Mouse (Mus musculus) forebrain, embryonic 11.5 days (tissue): ENCODE data around the gene Ankrd44. TPM values are rescaled to one million over a fixed set of nuclear protein-coding genes. Genes with fewer than 3 reads are reported as not detected.
A peak's percentile ranks its signal among the peaks of the same experiment; 100 is the strongest.

Source experiments
- ATAC-seq: fragments of 200-750 bp; cut with Nextera tagmentation; replicated peaks from 2 replicates; pipeline ENCODE4 v1.8.0; 2017; ENCODE audit warnings: moderate TSS enrichment; ENCODE audit not compliant: low FRiP score
- DNase-seq: peaks from one replicate; pipeline ENCODE4 v3.0.0-alpha.2; 2017; ENCODE audit warnings: low spot score
- H3K27ac ChIP-seq: fragments of 300-500 bp; sonication (generic); 2 replicates; pipeline ENCODE4 v1.5.1; 2014; ENCODE audit warnings: low read depth, low read length
- H3K27me3 ChIP-seq: fragments of 300-500 bp; sonication (generic); 2 replicates; pipeline ENCODE4 v1.6.1; 2014; ENCODE audit warnings: mild to moderate bottlenecking, low read length, mixed read lengths; ENCODE audit not compliant: control insufficient read depth, insufficient read depth
- H3K36me3 ChIP-seq: fragments of 300-500 bp; sonication (generic); 2 replicates; pipeline ENCODE4 v1.6.1; 2014; ENCODE audit warnings: mild to moderate bottlenecking, low read length, moderate library complexity, mixed read lengths; ENCODE audit not compliant: control insufficient read depth, insufficient read depth
- H3K4me1 ChIP-seq: fragments of 300-500 bp; sonication (generic); replicated peaks from 2 replicates; pipeline ENCODE4 v1.6.1; 2014; ENCODE audit warnings: low read length, mixed read lengths; ENCODE audit not compliant: control insufficient read depth, insufficient read depth
- H3K4me2 ChIP-seq: fragments of 300-500 bp; sonication (generic); 2 replicates; pipeline ENCODE4 v1.6.1; 2014; ENCODE audit warnings: low read depth, mild to moderate bottlenecking, low read length, moderate library complexity, mixed read lengths; ENCODE audit not compliant: severe bottlenecking
- H3K4me3 ChIP-seq: fragments of 300-500 bp; sonication (generic); 2 replicates; pipeline ENCODE4 v1.5.1; 2014; ENCODE audit warnings: low read depth, low read length
- H3K9ac ChIP-seq: fragments of 300-500 bp; sonication (generic); 2 replicates; pipeline ENCODE4 v1.6.1; 2014; ENCODE audit warnings: low read length
- H3K9me3 ChIP-seq: fragments of 300-500 bp; sonication (generic); 2 replicates; pipeline ENCODE4 v1.6.1; 2016; ENCODE audit warnings: low read length, mixed read lengths; ENCODE audit not compliant: control insufficient read depth
- WGBS: fragments of 180-500 bp; shearing (Covaris S2); extraction: QIAGEN DNeasy Blood & Tissue Kit; methylation state at CpG from one replicate; pipeline ENCODE4 v1.1.7; 2014; 5-methylcytosine and 5-hydroxymethylcytosine counted together
- polyA plus RNA-seq: library from polyadenylated mRNA; unstranded; fragments of >200 nt; fragmentation: Nextera tagmentation; extraction: Ambion mirVana; gene quantifications from 2 replicates; pipeline ENCODE4 v1.2.1, GENCODE M21; 2014

Gene Ankrd44
- polyA plus RNA-seq, 1 experiment from 2014 or later: 19.3 TPM

DNA sequence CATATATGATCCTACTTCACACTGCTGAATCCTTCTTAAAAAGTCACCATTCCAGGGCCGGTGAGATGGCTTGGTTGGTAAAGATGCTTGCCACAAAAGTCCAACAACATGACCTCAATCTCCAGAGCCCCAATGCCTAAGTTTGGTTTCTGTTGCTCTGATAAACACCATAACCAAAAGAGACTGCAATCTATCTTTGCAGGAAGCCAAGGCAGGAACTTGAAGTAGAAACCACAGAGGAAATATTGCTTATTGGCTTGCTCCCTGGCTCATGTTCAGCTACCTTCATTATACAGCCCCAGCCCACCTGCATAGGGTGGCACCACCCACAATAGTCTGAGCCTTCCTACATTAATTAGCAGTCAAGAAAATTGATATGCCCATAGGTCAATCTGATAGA is 54.9 kb downstream of the Ankrd44 start:
- Histone ChIP-seq H3K4me1 (0 out of 2 replicates have a peak, but pooled peaks cover 5% of the 10 kb centered on the region), H3K27me3 (no peaks in the 10 kb centered on the region), H3K27ac (no peak overlapping the region), H3K9ac (no peak overlapping the region), H3K4me2 (no peak overlapping the region), H3K4me3 (no peak overlapping the region), H3K9me3 (no peaks in the 10 kb centered on the region), H3K36me3 (no peaks in the 10 kb centered on the region)
- no peak for ATAC-seq
- WGBS: 95% methylated on average over 1 of the region's 1 CpGs
- no peak for DNase-seq

DNA sequence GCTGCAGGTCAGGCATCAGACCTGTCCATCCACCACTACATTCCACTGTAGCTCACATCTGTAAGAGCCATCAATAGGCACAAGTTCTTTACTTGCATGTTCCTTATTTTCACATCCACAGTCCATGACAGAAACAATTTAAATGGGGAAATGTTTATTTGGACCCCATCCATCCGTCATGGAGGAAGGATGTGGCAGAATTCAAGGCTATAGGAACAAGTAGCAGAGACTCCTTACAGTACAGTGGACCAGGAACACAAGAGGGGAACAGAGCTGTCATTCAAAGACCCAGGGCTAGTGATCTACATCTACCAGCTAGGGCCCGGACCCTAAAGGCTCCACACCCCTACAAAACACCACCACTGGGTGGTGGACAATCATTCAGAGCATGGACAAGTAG is 55.6 kb downstream of the Ankrd44 start:
- Histone ChIP-seq H3K27me3 (no peaks in the 10 kb centered on the region), H3K4me2 (no peak overlapping the region), H3K4me3 (no peak overlapping the region), H3K4me1 (0 out of 2 replicates have a peak, but pooled peaks cover 5% of the 10 kb centered on the region), H3K9ac (no peak overlapping the region), H3K36me3 (no peaks in the 10 kb centered on the region), H3K27ac (no peak overlapping the region), H3K9me3 (no peaks in the 10 kb centered on the region)
- no peak for DNase-seq
- ATAC-seq: no peak
- WGBS: 84% methylated on average over 2 of the region's 2 CpGs

DNA sequence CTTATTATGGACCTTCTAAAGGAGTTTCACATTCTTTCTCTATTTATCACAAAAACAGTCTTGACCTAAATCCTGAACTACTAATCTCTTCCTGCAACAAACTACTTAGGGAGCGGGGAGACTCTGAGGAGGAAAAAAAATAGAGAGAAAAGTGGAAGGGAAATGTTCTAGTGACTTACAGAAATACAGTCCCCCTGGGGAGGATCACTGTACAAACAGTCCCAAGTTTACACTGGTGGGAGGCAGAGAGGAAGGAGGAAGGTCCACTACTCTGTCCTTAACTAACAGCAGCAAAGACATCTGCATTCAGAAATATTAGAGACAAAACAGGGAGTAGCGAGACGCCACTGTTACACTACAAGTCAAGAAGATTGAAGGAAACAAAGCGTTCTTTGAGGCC is 59.0 kb downstream of the Ankrd44 start:
- WGBS: 57% methylated on average over 4 of the region's 4 CpGs
- no peak for ATAC-seq
- Histone ChIP-seq H3K9me3 (no peaks in the 10 kb centered on the region), H3K36me3 (no peaks in the 10 kb centered on the region), H3K27me3 (no peaks in the 10 kb centered on the region), H3K9ac (no peak overlapping the region), H3K4me1 (0 out of 2 replicates have a peak, but pooled peaks cover 5% of the 10 kb centered on the region), H3K27ac (no peak overlapping the region), H3K4me3 (no peak overlapping the region), H3K4me2 (no peak overlapping the region)
- DNase-seq: no peak

GRCm38 (mm10) chr1:54866131-54866530 is 60.1 kb downstream of the Ankrd44 start:
- Histone ChIP-seq H3K9me3 (no peaks in the 10 kb centered on the region), H3K4me3 (no peak overlapping the region), H3K27ac (no peak overlapping the region), H3K4me1 (0 out of 2 replicates have a peak, but pooled peaks cover 5% of the 10 kb centered on the region), H3K36me3 (no peaks in the 10 kb centered on the region), H3K9ac (no peak overlapping the region), H3K27me3 (no peaks in the 10 kb centered on the region), H3K4me2 (no peak overlapping the region)
- DNase-seq (no peak), ATAC-seq (no peak)
- WGBS: 88% methylated on average over 3 of the region's 3 CpGs

- no peak overlapping the region for H3K27ac ChIP-seq
- no peak overlapping the region for H3K9ac ChIP-seq
- ATAC-seq (no peak), DNase-seq (no peak)
- H3K4me2 ChIP-seq: no peak overlapping the region
- H3K27me3 ChIP-seq: no peaks in the 10 kb centered on the region
- H3K36me3 ChIP-seq: no peaks in the 10 kb centered on the region
- 87% methylated on average over 7 of the region's 7 CpGs for WGBS
- H3K4me3 ChIP-seq: no peak overlapping the region
- no peaks in the 10 kb centered on the region for H3K9me3 ChIP-seq
- H3K4me1 ChIP-seq: 0 out of 2 replicates have a peak, but pooled peaks cover 5% of the 10 kb centered on the region
Measured at GRCm38 (mm10) chr1:54864928-54865652, 61.1 kb downstream of the Ankrd44 start.

DNA sequence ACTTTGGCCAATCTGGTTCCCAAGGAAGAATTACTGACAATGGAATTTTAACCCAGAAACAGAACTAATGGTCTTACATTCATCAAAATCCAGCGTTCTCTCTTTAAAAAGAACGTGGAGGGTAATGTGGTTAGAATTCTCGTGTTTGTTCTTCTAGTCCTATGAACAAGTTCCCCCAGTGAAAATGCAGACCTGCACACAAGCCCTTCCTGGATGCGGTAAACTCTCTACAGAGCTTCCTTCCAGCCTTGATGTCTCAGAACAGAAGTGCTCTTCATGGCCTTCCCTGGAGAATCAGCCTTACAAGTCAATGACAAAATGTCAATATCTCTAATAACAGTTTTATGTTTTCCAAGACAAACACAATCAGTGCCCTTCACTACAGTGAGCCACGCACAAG is 65.8 kb downstream of the Ankrd44 start:
- DNase-seq (peak; percentile 10), ATAC-seq (no peak)
- Histone ChIP-seq H3K9ac (no peak overlapping the region), H3K4me3 (no peak overlapping the region), H3K27me3 (no peaks in the 10 kb centered on the region), H3K36me3 (no peaks in the 10 kb centered on the region), H3K4me1 (no peaks in the 10 kb centered on the region), H3K4me2 (no peak overlapping the region), H3K9me3 (no peaks in the 10 kb centered on the region), H3K27ac (no peak overlapping the region)
- WGBS: 89% methylated on average over 5 of the region's 5 CpGs

GRCm38 (mm10) chr1:54859876-54860275 is 66.3 kb downstream of the Ankrd44 start:
- ATAC-seq: no peak
- Histone ChIP-seq H3K4me1 (no peaks in the 10 kb centered on the region), H3K9ac (no peak overlapping the region), H3K27ac (no peak overlapping the region), H3K4me2 (no peak overlapping the region), H3K27me3 (no peaks in the 10 kb centered on the region), H3K4me3 (no peak overlapping the region), H3K9me3 (no peaks in the 10 kb centered on the region), H3K36me3 (no peaks in the 10 kb centered on the region)
- peak; percentile 46 for DNase-seq

GRCm38 (mm10) chr1:54858898-54859297 is 67.3 kb downstream of the Ankrd44 start:
- no peaks in the 10 kb centered on the region for H3K36me3 ChIP-seq
- no peak overlapping the region for H3K9ac ChIP-seq
- no peaks in the 10 kb centered on the region for H3K9me3 ChIP-seq
- no peak for ATAC-seq
- WGBS: 94% methylated on average over 2 of the region's 2 CpGs
- H3K4me1 ChIP-seq: no peaks in the 10 kb centered on the region
- no peaks in the 10 kb centered on the region for H3K27me3 ChIP-seq
- no peak overlapping the region for H3K4me3 ChIP-seq
- H3K27ac ChIP-seq: no peak overlapping the region
- DNase-seq: peak; percentile 3
- H3K4me2 ChIP-seq: no peak overlapping the region

DNA sequence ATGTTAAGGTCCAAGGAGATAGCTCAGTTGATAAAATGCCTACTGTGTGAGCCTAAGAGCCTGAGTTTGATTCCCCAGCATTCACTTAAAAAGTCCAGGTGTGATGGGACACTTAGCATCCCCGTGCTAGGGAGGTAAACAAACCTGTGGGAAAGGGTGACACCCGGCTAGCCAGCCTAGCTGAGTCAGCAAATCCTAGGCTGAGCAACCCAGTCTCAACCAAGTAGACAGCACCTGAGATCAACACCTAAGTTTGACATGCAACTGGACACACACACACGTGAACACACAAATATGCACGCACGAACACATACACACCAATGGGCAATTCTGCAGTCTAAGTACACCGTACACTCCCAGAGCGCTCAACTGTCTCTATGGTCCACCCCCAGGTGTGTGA is 69.7 kb downstream of the Ankrd44 start:
- H3K36me3 ChIP-seq: no peaks in the 10 kb centered on the region
- peaks cover 2% of the 10 kb centered on the region; the same call in 1 of the 2 replicates for H3K4me1 ChIP-seq
- DNase-seq: peak; percentile 13
- no peak overlapping the region for H3K27ac ChIP-seq
- H3K9ac ChIP-seq: no peak overlapping the region
- whole genome bisulfite sequencing: 96% methylated on average over 7 of the region's 7 CpGs
- H3K4me2 ChIP-seq: no peak overlapping the region
- H3K27me3 ChIP-seq: no peaks in the 10 kb centered on the region
- H3K4me3 ChIP-seq: no peak overlapping the region
- ATAC-seq: no peak
- no peaks in the 10 kb centered on the region for H3K9me3 ChIP-seq
